Mouse (Mus musculus) kidney, postnatal 0 days (tissue): Measurements from ENCODE around the gene Dock2. TPM values are rescaled to one million over a fixed set of nuclear protein-coding genes. Genes with fewer than 3 reads are reported as not detected.
A peak's percentile ranks its signal among the peaks of the same experiment; 100 is the strongest.

Source experiments
- ATAC-seq: fragments of 200-750 bp; cut with Nextera tagmentation; replicated peaks from 2 replicates; pipeline ENCODE4 v1.8.0; 2017; ENCODE audit warnings: low read depth, moderate number of reproducible peaks, moderate TSS enrichment, moderate library complexity; ENCODE audit not compliant: low FRiP score
- DNase-seq: peaks from one replicate; pipeline ENCODE4 v3.0.0-alpha.2; 2016; ENCODE audit warnings: low spot score
- H3K27ac ChIP-seq: fragments of 300-500 bp; sonication (generic); 2 replicates; pipeline ENCODE4 v1.5.1; 2014; ENCODE audit warnings: mild to moderate bottlenecking
- H3K27me3 ChIP-seq: fragments of 300-500 bp; sonication (generic); 2 replicates; pipeline ENCODE4 v1.6.1; 2014; ENCODE audit warnings: low read length, mixed read lengths; ENCODE audit not compliant: insufficient read depth
- H3K36me3 ChIP-seq: fragments of 300-500 bp; sonication (generic); 2 replicates; pipeline ENCODE4 v1.6.1; 2014; ENCODE audit warnings: low read length, mixed read lengths; ENCODE audit not compliant: insufficient read depth
- H3K4me1 ChIP-seq: fragments of 300-500 bp; sonication (generic); replicated peaks from 2 replicates; pipeline ENCODE4 v1.6.1; 2014; ENCODE audit warnings: antibody characterized with exemption, low read length, mixed read lengths; ENCODE audit not compliant: insufficient read depth
- H3K4me2 ChIP-seq: fragments of 300-500 bp; sonication (generic); 2 replicates; pipeline ENCODE4 v1.6.1; 2014; ENCODE audit warnings: mild to moderate bottlenecking, low read length, moderate library complexity, mixed read lengths
- H3K4me3 ChIP-seq: fragments of 300-500 bp; sonication (generic); replicated peaks from 2 replicates; pipeline ENCODE4 v1.5.1; 2014; ENCODE audit warnings: low read depth, low read length
- H3K9ac ChIP-seq: fragments of 300-500 bp; sonication (generic); 2 replicates; pipeline ENCODE4 v1.6.1; 2014; ENCODE audit warnings: low read depth, low read length
- H3K9me3 ChIP-seq: fragments of 300-500 bp; sonication (generic); replicated peaks from 2 replicates; pipeline ENCODE4 v1.6.1; 2016; ENCODE audit warnings: low read length, inconsistent platforms, mixed read lengths
- CTCF ChIP-seq: IDR thresholded peaks from 2 replicates; pipeline ENCODE4 v1.5.1; 2016; ENCODE audit warnings: antibody characterized with exemption, low read depth, mild to moderate bottlenecking, moderate library complexity
- WGBS: fragments of 180-500 bp; shearing (Covaris S2); extraction: QIAGEN DNeasy Blood & Tissue Kit; methylation state at CpG from one replicate; pipeline ENCODE4 v1.1.7; 2014; 5-methylcytosine and 5-hydroxymethylcytosine counted together
- polyA plus RNA-seq: library from polyadenylated mRNA; unstranded; fragments of >200 nt; fragmentation: Nextera tagmentation; extraction: Ambion mirVana; gene quantifications from 2 replicates; pipeline ENCODE4 v1.2.1, GENCODE M21; 2015

Gene Dock2
- polyA plus RNA-seq, 1 experiment from 2014 or later, result 1.1 TPM

DNA sequence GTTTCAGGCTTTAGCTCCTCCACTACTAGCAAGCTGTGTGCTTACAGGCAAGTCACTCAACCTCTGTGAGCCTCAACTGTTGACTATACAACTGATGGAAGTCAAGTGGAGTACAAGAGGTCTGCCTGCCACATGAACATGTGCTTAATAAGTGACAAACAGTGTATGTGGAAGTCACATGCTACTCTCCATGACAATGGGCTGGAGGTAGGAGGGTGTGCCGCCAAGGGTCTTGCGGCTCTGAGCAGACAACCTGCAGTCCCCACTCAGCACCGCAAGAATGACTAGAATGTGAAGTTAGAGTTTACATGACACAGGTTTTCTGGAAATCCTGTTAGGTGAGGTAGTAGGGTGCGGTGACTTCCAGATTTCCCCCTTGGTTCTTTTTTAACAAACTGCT lies 352.8 kb downstream of the Dock2 start:
- no peak for DNase-seq
- no peak for ATAC-seq
- H3K27me3 ChIP-seq, result no peaks in the 10 kb centered on the region
- H3K4me3 ChIP-seq, result no peak overlapping the region
- TF ChIP-seq CTCF, result no peak
- H3K36me3 ChIP-seq, result no peaks in the 10 kb centered on the region
- no peaks in the 10 kb centered on the region for H3K9me3 ChIP-seq
- no peak overlapping the region for H3K4me2 ChIP-seq
- no peak overlapping the region for H3K9ac ChIP-seq
- WGBS, result 88% methylated on average over 4 of the region's 4 CpGs
- H3K4me1 ChIP-seq, result no peaks in the 10 kb centered on the region
- H3K27ac ChIP-seq, result no peak overlapping the region

GRCm38 (mm10) chr11:34427212-34427611 lies 356.5 kb downstream of the Dock2 start:
- 89% methylated on average over 5 of the region's 5 CpGs for WGBS
- H3K4me3 ChIP-seq, result no peak overlapping the region
- H3K9me3 ChIP-seq, result no peaks in the 10 kb centered on the region
- no peak overlapping the region for H3K9ac ChIP-seq
- no peak for TF ChIP-seq CTCF
- H3K4me1 ChIP-seq, result no peaks in the 10 kb centered on the region
- no peaks in the 10 kb centered on the region for H3K36me3 ChIP-seq
- no peaks in the 10 kb centered on the region for H3K27me3 ChIP-seq
- no peak overlapping the region for H3K4me2 ChIP-seq
- no peak overlapping the region for H3K27ac ChIP-seq
- ATAC-seq (no peak), DNase-seq (no peak)

- H3K4me3 ChIP-seq, result no peak overlapping the region
- TF ChIP-seq CTCF, result no peak
- H3K27me3 ChIP-seq, result no peaks in the 10 kb centered on the region
- H3K9me3 ChIP-seq, result no peaks in the 10 kb centered on the region
- H3K36me3 ChIP-seq, result no peaks in the 10 kb centered on the region
- no peaks in the 10 kb centered on the region for H3K4me1 ChIP-seq
- no peak overlapping the region for H3K9ac ChIP-seq
- ATAC-seq (no peak), DNase-seq (no peak)
- no peak overlapping the region for H3K4me2 ChIP-seq
- no peak overlapping the region for H3K27ac ChIP-seq
- 72% methylated on average over 1 of the region's 1 CpGs for WGBS
Measured at GRCm38 (mm10) chr11:34424546-34424945, 359.1 kb downstream of the Dock2 start.

GRCm38 (mm10) chr11:34421061-34421460 lies 362.6 kb downstream of the Dock2 start:
- no peak for TF ChIP-seq CTCF
- DNase-seq (peak; percentile 9), ATAC-seq (no peak)
- Histone ChIP-seq H3K4me3 (no peak overlapping the region), H3K9me3 (no peaks in the 10 kb centered on the region), H3K36me3 (no peaks in the 10 kb centered on the region), H3K27ac (no peak overlapping the region), H3K4me2 (no peak overlapping the region), H3K9ac (no peak overlapping the region), H3K4me1 (no peaks in the 10 kb centered on the region), H3K27me3 (no peaks in the 10 kb centered on the region)
- 34% methylated on average over 6 of the region's 6 CpGs for WGBS

GRCm38 (mm10) chr11:34416619-34416979 lies 367.1 kb downstream of the Dock2 start:
- no peak overlapping the region for H3K4me2 ChIP-seq
- ATAC-seq, result no peak
- H3K36me3 ChIP-seq, result no peaks in the 10 kb centered on the region
- no peaks in the 10 kb centered on the region for H3K4me1 ChIP-seq
- H3K9ac ChIP-seq, result no peak overlapping the region
- no peak for DNase-seq
- no peaks in the 10 kb centered on the region for H3K27me3 ChIP-seq
- no peak for TF ChIP-seq CTCF
- H3K9me3 ChIP-seq, result no peaks in the 10 kb centered on the region
- no peak overlapping the region for H3K27ac ChIP-seq
- WGBS, result 67% methylated on average over 3 of the region's 3 CpGs
- no peak overlapping the region for H3K4me3 ChIP-seq

GRCm38 (mm10) chr11:34415884-34416618 lies 367.6 kb downstream of the Dock2 start:
- no peak for TF ChIP-seq CTCF
- Histone ChIP-seq H3K27ac (no peak overlapping the region), H3K9ac (no peak overlapping the region), H3K4me1 (no peaks in the 10 kb centered on the region), H3K9me3 (no peaks in the 10 kb centered on the region), H3K36me3 (no peaks in the 10 kb centered on the region), H3K4me2 (no peak overlapping the region), H3K27me3 (no peaks in the 10 kb centered on the region), H3K4me3 (no peak overlapping the region)
- WGBS, result 55% methylated on average over 9 of the region's 9 CpGs
- no peak for DNase-seq
- no peak for ATAC-seq

- Histone ChIP-seq H3K27me3 (no peaks in the 10 kb centered on the region), H3K4me1 (no peaks in the 10 kb centered on the region), H3K9me3 (no peaks in the 10 kb centered on the region), H3K27ac (no peak overlapping the region), H3K36me3 (no peaks in the 10 kb centered on the region), H3K9ac (no peak overlapping the region), H3K4me2 (no peak overlapping the region), H3K4me3 (no peak overlapping the region)
- no peak for DNase-seq
- no peak for TF ChIP-seq CTCF
- 58% methylated on average over 5 of the region's 5 CpGs for WGBS
- ATAC-seq, result no peak
Measured at GRCm38 (mm10) chr11:34406850-34407249, 376.8 kb downstream of the Dock2 start.
